Mouse (Mus musculus) forebrain, embryonic 15.5 days (tissue): ENCODE measurements around the gene Bcar1. TPM values are rescaled to one million over a fixed set of nuclear protein-coding genes. Genes with fewer than 3 reads are reported as not detected.

Experiments used
- ATAC-seq: fragments of 200-750 bp; cut with Nextera tagmentation; replicated peaks from 2 replicates; pipeline ENCODE4 v1.8.0; 2017; ENCODE audit warnings: mild to moderate bottlenecking, moderate TSS enrichment, moderate library complexity
- H3K27ac ChIP-seq: fragments of 300-500 bp; sonication (generic); replicated peaks from 2 replicates; pipeline ENCODE4 v1.5.1; 2015; ENCODE audit warnings: mild to moderate bottlenecking, inconsistent platforms
- H3K27me3 ChIP-seq: fragments of 300-500 bp; sonication (generic); 2 replicates; pipeline ENCODE4 v1.6.1; 2015; ENCODE audit warnings: inconsistent platforms
- H3K36me3 ChIP-seq: fragments of 300-500 bp; sonication (generic); 2 replicates; pipeline ENCODE4 v1.6.1; 2015; ENCODE audit warnings: mild to moderate bottlenecking, inconsistent platforms
- H3K4me1 ChIP-seq: fragments of 300-500 bp; sonication (generic); 2 replicates; pipeline ENCODE4 v1.6.1; 2015; ENCODE audit warnings: inconsistent platforms
- H3K4me2 ChIP-seq: fragments of 300-500 bp; sonication (generic); replicated peaks from 2 replicates; pipeline ENCODE4 v1.6.1; 2015; ENCODE audit warnings: mild to moderate bottlenecking, inconsistent platforms
- H3K4me3 ChIP-seq: fragments of 300-500 bp; sonication (generic); 2 replicates; pipeline ENCODE4 v1.5.1; 2015; ENCODE audit warnings: mild to moderate bottlenecking, inconsistent platforms
- H3K9ac ChIP-seq: fragments of 300-500 bp; sonication (generic); replicated peaks from 2 replicates; pipeline ENCODE4 v1.6.1; 2015; ENCODE audit warnings: mild to moderate bottlenecking, inconsistent platforms
- H3K9me3 ChIP-seq: fragments of 300-500 bp; sonication (generic); 2 replicates; pipeline ENCODE4 v1.6.1; 2016; ENCODE audit warnings: inconsistent platforms
- WGBS: fragments of 180-500 bp; shearing (Covaris S2); methylation state at CpG from one replicate; pipeline ENCODE4 v1.1.7; 2015; ENCODE audit warnings: mixed read lengths; 5-methylcytosine and 5-hydroxymethylcytosine counted together
- polyA plus RNA-seq: library from polyadenylated mRNA; unstranded; fragments of >200 nt; fragmentation: Nextera tagmentation; extraction: Ambion mirVana; gene quantifications from 2 replicates; pipeline ENCODE4 v1.2.1, GENCODE M21; 2015

Bcar1 gene
- polyA plus RNA-seq, 1 experiment from 2014 or later, result 51.8 TPM

DNA sequence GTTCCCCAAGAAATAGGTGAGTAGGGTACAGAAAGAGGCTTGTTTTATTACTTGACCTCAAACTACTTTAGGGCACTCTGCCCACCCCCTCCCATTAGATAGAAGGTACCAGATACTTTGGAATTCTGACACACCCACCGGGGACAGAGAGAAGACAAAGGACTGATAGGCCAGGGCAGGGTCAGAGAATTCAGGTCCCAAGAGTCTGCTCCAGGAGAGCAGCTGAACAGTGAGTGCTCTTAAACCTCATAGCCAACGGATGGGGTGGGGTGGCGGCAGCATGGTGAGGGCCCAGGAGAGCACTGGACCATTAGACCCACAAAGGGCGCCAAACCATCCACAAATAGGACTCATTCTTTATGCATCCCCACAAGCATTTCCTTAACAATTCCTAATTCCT lies 22.0 kb upstream of the Bcar1 start:
- no peak overlapping the region for H3K27ac ChIP-seq
- H3K9me3 ChIP-seq, result no peaks in the 10 kb centered on the region
- ATAC-seq, result no peak
- H3K4me1 ChIP-seq, result peaks cover 25% of the 10 kb centered on the region
- no peak overlapping the region for H3K4me3 ChIP-seq
- H3K4me2 ChIP-seq, result no peak overlapping the region
- H3K9ac ChIP-seq, result no peak overlapping the region
- 87% methylated on average over 4 of the region's 4 CpGs for WGBS
- H3K27me3 ChIP-seq, result no peaks in the 10 kb centered on the region
- no peaks in the 10 kb centered on the region; the same call in 1 of the 2 replicates for H3K36me3 ChIP-seq

DNA sequence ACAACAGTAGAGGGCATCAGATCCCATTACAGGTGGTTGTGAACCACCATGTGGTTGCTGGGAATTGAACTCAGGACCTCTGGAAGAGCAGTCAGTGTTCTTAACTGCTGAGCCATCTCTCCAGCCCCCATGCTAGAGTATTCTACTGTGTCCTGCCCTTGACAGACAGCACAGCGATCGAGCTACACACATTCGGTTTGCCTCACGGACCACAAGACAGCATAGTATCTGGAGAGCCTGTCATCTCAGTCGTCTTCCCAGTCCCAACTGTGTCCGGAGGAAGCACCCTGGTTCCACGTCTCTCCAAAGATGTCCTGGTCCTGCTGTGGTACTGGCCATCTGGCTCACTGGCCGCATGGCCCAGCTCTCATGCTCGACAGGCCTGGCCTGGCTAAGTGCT lies 21.5 kb upstream of the Bcar1 start:
- no peak overlapping the region for H3K4me3 ChIP-seq
- H3K27ac ChIP-seq, result no peak overlapping the region
- H3K27me3 ChIP-seq, result no peaks in the 10 kb centered on the region
- H3K9ac ChIP-seq, result no peak overlapping the region
- WGBS, result 93% methylated on average over 9 of the region's 9 CpGs
- H3K4me1 ChIP-seq, result peaks cover 24% of the 10 kb centered on the region
- H3K4me2 ChIP-seq, result no peak overlapping the region
- ATAC-seq, result no peak
- H3K36me3 ChIP-seq, result no peaks in the 10 kb centered on the region; the same call in 1 of the 2 replicates
- no peaks in the 10 kb centered on the region for H3K9me3 ChIP-seq

DNA sequence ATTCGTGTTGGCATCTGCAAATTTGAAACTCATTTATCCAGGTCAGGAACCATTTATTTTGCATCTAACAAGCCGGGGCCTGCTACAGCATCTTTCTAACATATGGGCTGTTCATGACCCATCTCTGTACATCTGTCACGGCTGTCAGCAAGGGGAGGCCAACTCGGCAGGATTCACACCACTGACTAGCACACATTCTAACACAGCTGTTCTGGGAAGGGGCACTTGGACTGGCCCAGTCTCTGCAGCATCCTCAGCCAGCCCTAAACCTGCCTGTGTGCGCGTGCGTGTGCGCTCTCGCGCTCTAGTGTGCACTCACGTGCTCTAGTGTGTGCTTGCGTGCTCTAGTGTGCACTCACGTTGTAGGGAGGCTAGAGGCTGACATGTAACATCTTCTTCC lies 17.1 kb upstream of the Bcar1 start:
- Histone ChIP-seq H3K36me3 (no peaks in the 10 kb centered on the region), H3K27me3 (no peaks in the 10 kb centered on the region), H3K9ac (no peak overlapping the region), H3K4me1 (peaks cover 7% of the 10 kb centered on the region; the same call in 1 of the 2 replicates), H3K27ac (peak overlapping the region; percentile 35), H3K9me3 (no peaks in the 10 kb centered on the region), H3K4me2 (no peak overlapping the region), H3K4me3 (no peak overlapping the region)
- ATAC-seq, result peak; percentile 58; the same call in 1 of the 2 replicates
- 68% methylated on average over 13 of the region's 13 CpGs for WGBS

DNA sequence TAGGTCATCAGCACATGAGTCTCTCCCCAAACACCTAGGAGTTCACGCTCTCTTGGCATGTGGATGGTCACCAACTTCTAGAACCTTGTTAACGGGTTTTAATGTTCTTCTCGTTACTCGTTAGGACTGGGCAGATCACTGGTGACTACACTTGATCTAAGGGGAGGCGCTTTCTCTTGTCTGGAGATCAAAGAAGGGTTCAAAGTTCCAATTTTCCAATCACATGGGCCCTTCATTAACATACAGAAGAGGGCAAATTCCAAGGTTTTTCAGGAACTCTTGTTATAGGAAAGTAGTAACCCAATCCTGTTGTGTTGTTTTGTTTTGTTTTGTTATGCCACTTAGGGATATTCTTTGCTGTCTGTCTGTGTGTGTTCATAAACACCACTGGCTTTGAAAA lies 15.2 kb upstream of the Bcar1 start:
- H3K4me1 ChIP-seq, result peaks cover 7% of the 10 kb centered on the region; the same call in 1 of the 2 replicates
- ATAC-seq, result no peak
- H3K4me2 ChIP-seq, result no peak overlapping the region
- no peak overlapping the region for H3K27ac ChIP-seq
- H3K27me3 ChIP-seq, result no peaks in the 10 kb centered on the region
- H3K9me3 ChIP-seq, result no peaks in the 10 kb centered on the region
- H3K4me3 ChIP-seq, result no peak overlapping the region
- whole genome bisulfite sequencing, result 66% methylated on average over 5 of the region's 5 CpGs
- H3K36me3 ChIP-seq, result no peaks in the 10 kb centered on the region
- no peak overlapping the region for H3K9ac ChIP-seq

DNA sequence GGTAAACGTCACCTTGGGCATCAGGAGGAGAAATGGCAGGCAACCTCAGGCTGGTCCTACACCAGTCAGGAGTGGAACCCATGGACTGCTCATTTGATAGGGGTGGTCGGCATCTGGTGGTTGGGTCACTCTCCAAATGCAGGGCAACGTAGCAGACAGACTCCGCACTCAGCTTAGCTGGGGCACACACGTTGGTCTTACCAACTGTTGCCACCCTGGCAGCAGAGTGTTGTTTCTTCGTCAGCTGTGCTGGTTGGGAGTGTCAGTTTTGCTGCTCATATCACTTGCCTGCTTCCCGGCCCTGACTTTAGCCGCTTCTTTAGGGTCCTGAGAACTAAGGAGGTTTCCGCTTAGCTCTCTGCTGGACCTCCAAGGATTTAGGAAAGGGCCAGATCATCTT lies 14.0 kb upstream of the Bcar1 start:
- no peak overlapping the region for H3K4me2 ChIP-seq
- no peak overlapping the region for H3K27ac ChIP-seq
- no peaks in the 10 kb centered on the region for H3K9me3 ChIP-seq
- peaks cover 7% of the 10 kb centered on the region; the same call in 1 of the 2 replicates for H3K4me1 ChIP-seq
- WGBS, result 89% methylated on average over 9 of the region's 9 CpGs
- H3K27me3 ChIP-seq, result no peaks in the 10 kb centered on the region
- H3K4me3 ChIP-seq, result no peak overlapping the region
- no peak overlapping the region for H3K9ac ChIP-seq
- ATAC-seq, result no peak
- H3K36me3 ChIP-seq, result no peaks in the 10 kb centered on the region

DNA sequence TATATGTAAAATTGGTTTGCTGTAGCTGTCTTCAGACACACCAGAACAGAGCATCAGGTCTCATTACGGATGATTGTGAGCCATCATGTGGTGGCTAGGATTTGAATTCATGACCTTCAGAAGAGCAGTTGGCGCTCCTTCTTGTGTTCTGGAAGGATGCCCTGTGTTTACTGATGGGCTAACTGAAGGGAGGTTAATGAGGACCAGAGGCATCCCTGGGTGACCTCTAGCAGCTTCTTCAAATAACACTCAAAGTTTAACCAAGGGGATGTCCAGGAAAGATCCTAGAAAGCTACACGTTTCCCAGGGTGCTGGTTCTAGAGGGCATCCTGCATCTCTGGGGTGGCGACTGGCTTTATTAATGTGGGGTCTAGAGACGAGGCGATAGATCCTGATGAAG lies 11.1 kb upstream of the Bcar1 start:
- WGBS, result 84% methylated on average over 6 of the region's 6 CpGs
- no peaks in the 10 kb centered on the region for H3K4me1 ChIP-seq
- no peak for ATAC-seq

DNA sequence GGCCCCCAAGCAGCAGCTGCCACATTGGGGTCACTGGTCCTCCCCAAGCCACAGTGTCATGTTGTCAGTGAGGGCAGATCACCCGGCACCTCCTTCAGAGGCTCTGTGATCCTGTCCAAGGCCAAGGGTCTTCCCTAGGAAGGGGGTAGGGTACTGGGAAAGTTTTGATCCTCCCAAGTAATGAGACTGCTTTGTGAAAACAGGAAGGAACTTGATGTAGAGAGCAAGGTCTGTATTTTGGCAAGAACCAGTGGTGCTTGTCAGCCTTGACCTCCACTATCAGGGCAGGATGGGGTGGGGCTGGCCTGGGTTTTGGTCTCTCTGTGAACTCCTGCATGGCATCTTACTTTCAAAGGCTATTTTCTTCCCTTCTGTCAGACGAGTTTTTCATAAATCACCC lies 10.5 kb upstream of the Bcar1 start:
- Histone ChIP-seq H3K4me3 (no peak overlapping the region), H3K27ac (no peak overlapping the region), H3K9ac (no peak overlapping the region), H3K4me2 (no peak overlapping the region), H3K9me3 (no peaks in the 10 kb centered on the region), H3K4me1 (no peaks in the 10 kb centered on the region), H3K27me3 (no peaks in the 10 kb centered on the region), H3K36me3 (no peaks in the 10 kb centered on the region)
- 71% methylated on average over 2 of the region's 2 CpGs for WGBS
- no peak for ATAC-seq

More for the DNA sequence above, 11.1 kb upstream of the Bcar1 start:
- Histone ChIP-seq H3K4me2 (no peak overlapping the region), H3K36me3 (no peaks in the 10 kb centered on the region), H3K9me3 (no peaks in the 10 kb centered on the region), H3K9ac (no peak overlapping the region), H3K27ac (no peak overlapping the region), H3K4me3 (no peak overlapping the region), H3K27me3 (no peaks in the 10 kb centered on the region)

DNA sequence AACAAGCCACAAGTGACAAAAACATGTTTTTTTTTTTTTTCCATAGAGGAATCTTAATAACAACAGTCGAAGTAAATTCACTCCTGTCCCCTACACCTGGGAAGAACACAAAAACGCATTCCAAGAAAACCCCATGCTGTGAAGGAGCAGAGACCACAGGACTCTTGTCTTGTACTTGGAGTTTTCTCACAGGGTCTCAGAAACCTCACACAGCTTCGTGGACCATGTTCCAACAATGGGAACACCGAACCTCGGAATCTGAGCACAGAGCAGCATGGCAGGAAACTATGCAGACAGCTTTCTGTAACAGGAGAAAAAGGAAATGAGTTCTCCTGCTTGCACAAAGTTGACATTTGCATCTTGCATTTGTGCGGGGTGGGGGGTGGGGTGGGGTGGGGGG lies 5.2 kb upstream of the Bcar1 start:
- no peak for ATAC-seq
- Histone ChIP-seq H3K36me3 (no peaks in the 10 kb centered on the region), H3K27ac (no peak overlapping the region), H3K9ac (no peak overlapping the region), H3K4me1 (peaks cover 24% of the 10 kb centered on the region), H3K9me3 (no peaks in the 10 kb centered on the region), H3K4me2 (no peak overlapping the region), H3K4me3 (no peak overlapping the region), H3K27me3 (no peaks in the 10 kb centered on the region)
- 64% methylated on average over 6 of the region's 6 CpGs for WGBS

DNA sequence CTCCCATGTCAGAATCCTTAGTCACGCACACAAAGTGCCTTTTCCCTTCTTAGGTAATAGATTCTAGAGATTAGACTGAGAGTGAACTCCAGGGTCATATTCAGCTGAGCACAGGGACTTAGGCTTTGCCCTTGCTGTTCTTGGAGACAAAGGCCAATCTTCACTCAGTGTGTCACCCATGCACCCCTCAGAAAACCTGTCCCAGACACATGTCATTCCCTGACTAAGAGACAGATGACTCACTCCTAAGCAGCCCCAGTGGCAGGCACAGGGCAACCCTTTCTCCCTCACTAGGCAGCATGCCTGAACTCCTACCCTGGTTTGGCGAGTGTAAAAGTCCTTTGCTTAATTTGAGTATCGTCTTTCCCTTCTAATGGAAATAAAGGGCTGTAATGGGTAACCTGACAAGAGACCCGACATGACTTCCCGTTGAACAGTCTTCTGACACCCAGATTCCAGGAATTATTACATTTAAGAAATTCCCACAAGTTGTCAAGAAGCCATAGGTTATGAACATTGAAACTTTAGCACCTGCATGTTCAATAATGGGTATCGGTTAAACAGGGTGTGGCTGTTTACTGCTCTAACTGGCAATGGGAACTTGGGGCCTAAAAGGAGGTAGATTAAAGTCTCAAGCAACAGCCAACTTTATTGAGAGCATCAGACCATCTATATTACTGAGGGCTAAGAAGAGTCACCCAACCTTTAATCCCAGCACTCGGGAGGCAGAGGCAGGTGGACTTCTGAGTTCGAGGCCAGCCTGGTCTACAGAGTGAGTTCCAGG lies 4.4 kb upstream of the Bcar1 start:
- Histone ChIP-seq H3K36me3 (no peaks in the 10 kb centered on the region), H3K9ac (no peak overlapping the region), H3K27ac (no peak overlapping the region), H3K4me1 (peaks cover 24% of the 10 kb centered on the region), H3K9me3 (no peaks in the 10 kb centered on the region), H3K27me3 (no peaks in the 10 kb centered on the region), H3K4me3 (no peak overlapping the region), H3K4me2 (no peak overlapping the region)
- no peak for ATAC-seq
- 85% methylated on average over 8 of the region's 8 CpGs for WGBS

DNA sequence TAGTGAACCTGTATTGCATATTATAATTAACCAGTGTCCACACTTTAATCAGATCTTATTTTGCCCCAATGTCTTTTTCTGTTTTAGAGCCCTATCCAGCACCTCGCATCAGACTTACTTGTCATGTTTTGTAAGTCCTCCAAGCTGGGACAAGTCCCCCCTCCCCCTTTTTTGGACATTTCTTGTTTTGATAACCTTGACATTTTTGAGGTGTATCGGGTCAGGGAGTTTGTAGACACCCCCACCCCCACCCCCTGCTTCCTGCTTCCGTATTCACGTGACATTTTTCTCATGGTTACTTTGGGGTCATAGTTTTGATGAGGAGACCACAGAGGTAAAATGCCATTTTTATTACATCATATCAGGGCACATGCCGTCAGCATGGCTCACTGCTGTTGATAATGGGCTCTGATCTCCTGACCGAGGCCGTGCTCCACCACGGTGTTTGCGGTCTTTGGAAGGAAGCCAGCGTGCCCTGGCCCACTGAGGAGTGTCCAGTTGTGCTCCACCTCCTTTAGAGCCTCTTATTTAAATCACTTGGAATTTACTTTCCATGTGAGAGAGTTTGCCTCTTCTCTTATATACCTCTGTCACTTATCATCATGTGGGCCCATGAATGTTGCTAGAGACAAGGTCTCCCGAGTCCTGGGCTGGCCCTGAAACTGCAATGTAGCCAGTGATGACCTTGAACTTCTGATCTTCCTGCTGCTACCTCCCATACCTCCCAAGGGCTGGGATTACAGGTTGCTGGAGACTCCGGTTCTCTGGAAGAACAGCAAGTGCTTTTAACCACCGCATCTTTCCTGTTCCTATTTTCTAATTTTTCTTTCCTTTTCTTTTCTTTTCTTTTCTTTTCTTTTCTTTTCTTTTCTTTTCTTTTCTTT lies 3.2 kb upstream of the Bcar1 start:
- Histone ChIP-seq H3K4me1 (peaks cover 34% of the 10 kb centered on the region), H3K4me2 (no peak overlapping the region), H3K27ac (peak overlapping the region; percentile 72; the same call in 1 of the 2 replicates), H3K36me3 (no peaks in the 10 kb centered on the region), H3K4me3 (no peak overlapping the region), H3K27me3 (no peaks in the 10 kb centered on the region), H3K9me3 (no peaks in the 10 kb centered on the region), H3K9ac (no peak overlapping the region)
- WGBS, result 81% methylated on average over 13 of the region's 13 CpGs
- ATAC-seq, result no peak

DNA sequence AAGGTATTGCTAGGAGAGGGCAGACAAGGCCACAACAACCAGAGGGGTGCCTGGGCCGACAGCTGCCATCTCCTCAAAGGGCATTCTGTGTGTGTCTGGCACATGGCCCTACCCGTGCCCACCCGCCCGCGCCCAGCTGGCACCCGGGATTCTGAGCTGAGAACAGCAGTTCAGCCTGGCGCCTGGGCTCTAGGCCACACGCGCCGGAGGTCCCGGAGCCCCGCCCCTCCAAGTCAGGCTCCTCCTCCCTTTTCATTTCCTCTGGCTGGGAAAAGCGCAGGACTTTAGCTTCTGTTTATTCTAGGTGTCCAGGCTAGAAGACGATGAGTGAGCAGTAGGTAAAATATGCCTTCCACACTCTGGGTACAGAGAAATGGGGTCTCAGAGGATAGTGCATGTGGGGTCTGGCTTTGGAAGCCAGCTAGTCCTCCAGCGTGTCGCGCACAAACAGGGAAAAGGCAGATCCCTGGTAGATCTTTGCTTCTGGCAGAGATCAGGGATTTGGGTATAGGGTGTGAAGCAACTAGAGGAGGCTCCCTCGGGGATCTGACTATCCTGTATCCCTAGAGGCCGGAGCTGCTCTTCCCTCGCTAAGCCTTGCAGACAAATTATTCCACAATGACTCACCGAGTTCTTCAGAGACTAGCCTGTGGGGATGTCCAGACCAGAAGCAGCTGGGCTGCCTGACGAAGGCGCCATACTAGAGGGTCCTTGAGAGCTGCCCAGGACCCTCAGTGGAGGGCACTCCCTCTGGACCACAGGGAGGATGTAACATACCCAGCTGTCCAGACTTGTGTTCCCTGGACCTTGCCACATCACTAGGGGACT lies 2.2 kb upstream of the Bcar1 start:
- Histone ChIP-seq H3K4me2 (peak overlapping the region; percentile 19), H3K36me3 (no peaks in the 10 kb centered on the region), H3K4me3 (peak overlapping the region; percentile 10), H3K27me3 (no peaks in the 10 kb centered on the region), H3K4me1 (peaks cover 45% of the 10 kb centered on the region), H3K9ac (0 out of 2 replicates have a peak overlapping the region, but pooled peaks have one; percentile 4), H3K9me3 (no peaks in the 10 kb centered on the region), H3K27ac (peak overlapping the region; percentile 72)
- WGBS, result 3% methylated on average over 23 of the region's 23 CpGs
- ATAC-seq, result peak; percentile 76
